Mouse (Mus musculus) cerebellum, adult 8-10 months (tissue): ENCODE measurements around the gene Rps6ka4.

ENCODE experiments used
- DNase-seq: peaks from one replicate; pipeline ENCODE4 v3.0.0; 2022

Rps6ka4 gene

DNA sequence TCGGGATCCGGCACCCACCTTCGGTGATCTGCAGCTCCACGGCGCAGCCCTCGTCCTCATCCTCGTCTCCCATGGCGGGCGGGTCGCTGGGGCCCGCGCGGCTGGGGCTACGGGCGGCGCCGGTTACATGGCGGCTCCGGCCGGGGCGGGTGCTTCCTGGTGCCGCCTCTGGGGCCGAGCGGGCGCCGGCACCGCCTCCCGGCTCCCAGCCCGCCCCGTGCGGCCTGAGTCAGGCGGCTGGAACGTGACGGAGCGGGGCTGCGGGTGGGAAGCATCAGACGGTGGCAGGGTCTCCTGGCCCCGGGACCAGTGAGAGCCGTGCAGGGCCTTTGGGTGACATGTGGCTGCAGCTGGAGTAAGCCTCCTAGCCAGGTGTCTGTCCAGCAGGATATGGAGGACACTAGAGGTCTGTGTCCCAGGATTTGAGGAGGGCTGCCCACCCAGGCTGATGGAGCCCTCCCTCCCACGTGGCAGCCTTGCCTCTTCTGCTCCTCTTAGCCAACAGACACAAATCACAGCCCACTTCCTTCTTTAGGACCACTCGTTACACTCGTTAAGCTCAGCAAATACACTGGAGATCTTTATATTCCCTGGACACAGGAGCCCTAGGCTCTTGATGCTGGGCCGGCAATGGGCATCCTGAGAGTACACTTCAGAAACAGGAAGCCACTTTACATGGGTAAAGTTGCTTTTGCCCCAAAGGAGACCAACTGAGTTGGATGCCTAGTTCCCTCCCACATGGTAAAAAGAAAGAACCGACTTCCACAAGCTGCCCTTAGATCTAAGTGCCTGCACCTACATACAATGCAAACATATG lies at the start of gene Rps6ka4:
Gene Rps6ka4 (minus strand): TSS at position 162 of the 817 bp plus-strand sequence.
- DNase-seq, result peak; percentile 64

DNA sequence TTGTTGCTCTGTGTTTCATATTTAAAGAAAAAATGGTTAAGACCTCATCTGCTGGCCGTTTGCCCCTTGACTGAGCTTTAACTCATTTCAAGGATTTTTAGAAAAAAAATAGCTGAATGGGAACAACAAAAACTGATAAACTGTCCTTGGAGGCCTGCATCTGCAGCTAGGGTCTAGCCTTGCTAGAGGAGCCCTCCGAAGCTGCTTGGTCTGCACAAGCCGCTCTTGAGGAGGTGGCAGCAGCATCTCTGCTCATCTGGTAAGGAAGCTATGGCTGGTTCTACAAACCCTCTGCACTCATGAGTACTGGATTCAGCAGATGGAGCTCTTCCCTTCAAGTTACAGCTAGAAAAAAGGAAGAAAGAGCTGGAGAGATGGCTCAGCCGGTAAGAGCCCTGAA lies 37.5 kb upstream of the Rps6ka4 start:
- no peak for DNase-seq

- DNase-seq, result no peak
These were observed 36.4 kb upstream of the Rps6ka4 start for GRCm38 (mm10) chr19:6876799-6877198.

GRCm38 (mm10) chr19:6875834-6876233 lies 35.4 kb upstream of the Rps6ka4 start:
- DNase-seq, result no peak

GRCm38 (mm10) chr19:6874257-6874656 lies 33.8 kb upstream of the Rps6ka4 start:
- no peak for DNase-seq

GRCm38 (mm10) chr19:6872701-6873100 lies 32.3 kb upstream of the Rps6ka4 start:
- no peak for DNase-seq

GRCm38 (mm10) chr19:6871574-6872271 lies 31.3 kb upstream of the Rps6ka4 start:
- DNase-seq, result no peak

GRCm38 (mm10) chr19:6869355-6869754 lies 28.9 kb upstream of the Rps6ka4 start:
- no peak for DNase-seq

- no peak for DNase-seq
These were observed 21.0 kb upstream of the Rps6ka4 start for GRCm38 (mm10) chr19:6861451-6861850.

DNA sequence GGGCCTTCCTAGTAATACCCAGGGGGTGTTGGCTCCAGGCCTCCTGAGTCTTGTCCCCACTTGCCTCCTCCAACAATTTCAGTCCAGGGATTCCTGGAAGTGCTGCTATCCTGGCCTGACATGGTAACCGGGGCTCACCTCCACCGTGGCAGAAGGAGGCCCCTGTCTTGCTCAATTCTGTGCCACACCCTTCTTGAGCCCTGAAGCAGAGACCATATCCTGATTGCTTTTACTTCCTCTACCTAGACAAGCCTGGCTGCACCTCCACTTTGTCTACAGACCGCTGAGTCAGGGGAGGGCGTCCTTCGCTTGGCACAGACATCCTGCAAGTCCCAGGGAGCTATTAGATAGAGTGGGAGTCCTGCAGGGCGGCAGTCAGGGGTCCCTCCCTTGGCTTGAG lies 20.3 kb upstream of the Rps6ka4 start:
- DNase-seq, result no peak

GRCm38 (mm10) chr19:6859971-6860370 lies 19.5 kb upstream of the Rps6ka4 start:
- no peak for DNase-seq

DNA sequence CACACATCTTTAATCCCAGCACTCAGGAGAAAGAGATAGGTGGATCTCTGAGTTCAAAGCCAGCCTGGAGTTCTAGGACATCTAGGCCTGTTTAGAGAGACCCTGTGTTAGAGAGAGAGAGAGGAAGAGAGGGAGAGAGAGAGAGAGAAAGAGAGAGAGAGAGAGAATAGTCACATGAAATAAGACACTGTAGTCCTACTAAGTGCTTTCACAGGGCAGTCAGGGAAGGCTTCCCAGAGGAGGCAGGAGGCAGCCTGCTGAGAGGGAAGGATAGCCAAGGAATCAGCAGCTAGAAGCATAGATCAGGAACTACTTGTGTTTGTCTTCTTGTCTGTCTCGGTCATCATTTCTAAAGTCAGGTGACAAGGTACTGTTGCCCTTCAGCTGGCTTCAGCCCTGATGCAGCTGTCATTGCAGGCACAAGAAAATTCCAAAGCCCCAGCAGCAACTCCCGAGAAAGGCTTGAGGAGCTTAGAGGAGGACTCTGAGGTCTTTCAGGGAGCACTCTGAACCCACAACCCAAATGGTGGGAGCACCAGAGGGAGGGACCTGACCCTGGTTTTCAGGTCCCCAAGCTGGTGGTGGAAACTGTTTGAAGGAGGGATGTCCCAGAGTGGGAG lies 18.7 kb upstream of the Rps6ka4 start:
- no peak for DNase-seq

DNA sequence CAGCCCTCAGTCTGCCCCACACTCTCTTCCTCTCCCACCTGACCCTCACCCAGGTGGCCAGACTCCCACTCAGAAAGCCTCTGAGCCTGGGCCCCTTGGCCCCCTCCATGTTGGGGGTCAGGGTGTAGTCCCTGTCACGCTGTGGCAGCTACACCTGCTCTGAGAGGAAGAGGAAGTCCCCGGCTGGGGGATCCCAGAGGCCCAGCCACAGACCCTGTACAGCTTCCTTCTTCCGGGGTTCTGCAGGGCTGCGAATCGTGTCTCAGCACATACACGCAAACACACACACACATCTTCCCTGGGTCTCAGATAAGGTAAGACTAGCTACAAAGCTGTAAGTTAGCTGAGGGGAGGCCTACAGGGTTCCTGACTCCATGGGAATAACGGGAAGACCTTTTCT lies 17.6 kb upstream of the Rps6ka4 start, which contains the start of gene Ccdc88b:
Gene Ccdc88b (minus strand): TSS at position 181 of the 400 bp plus-strand sequence.
- DNase-seq, result no peak

DNA sequence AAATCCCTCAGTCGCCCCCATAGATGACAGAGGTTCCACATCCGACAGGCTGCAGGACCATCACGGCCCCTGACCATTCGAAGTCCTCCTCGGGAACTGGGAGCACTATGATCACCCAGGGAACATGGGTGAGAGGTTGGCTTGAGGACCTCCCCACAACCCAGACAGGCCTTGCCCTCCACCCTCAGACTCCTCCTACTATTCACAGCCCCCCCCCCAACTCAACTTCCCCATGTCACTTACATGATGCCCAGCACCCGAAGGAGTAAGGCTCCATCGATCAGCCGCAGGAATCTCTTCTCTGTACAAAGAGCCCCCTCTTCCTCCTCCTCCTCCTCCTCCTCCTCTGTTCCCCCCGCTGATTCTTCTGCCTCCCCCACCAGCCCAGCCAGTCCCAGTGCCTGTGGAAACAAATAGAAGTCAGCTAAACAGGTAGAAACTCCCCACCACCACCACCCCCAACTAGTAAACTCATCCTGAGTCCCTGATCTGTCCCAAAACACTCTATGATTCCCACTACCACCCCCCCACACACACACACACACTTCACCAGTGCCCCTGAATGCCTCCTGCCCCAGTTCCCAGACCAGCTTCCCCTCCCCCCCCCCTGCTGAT lies 17.1 kb upstream of the Rps6ka4 start:
- no peak for DNase-seq

- no peak for DNase-seq
These were observed 16.5 kb upstream of the Rps6ka4 start for GRCm38 (mm10) chr19:6857003-6857360.

DNA sequence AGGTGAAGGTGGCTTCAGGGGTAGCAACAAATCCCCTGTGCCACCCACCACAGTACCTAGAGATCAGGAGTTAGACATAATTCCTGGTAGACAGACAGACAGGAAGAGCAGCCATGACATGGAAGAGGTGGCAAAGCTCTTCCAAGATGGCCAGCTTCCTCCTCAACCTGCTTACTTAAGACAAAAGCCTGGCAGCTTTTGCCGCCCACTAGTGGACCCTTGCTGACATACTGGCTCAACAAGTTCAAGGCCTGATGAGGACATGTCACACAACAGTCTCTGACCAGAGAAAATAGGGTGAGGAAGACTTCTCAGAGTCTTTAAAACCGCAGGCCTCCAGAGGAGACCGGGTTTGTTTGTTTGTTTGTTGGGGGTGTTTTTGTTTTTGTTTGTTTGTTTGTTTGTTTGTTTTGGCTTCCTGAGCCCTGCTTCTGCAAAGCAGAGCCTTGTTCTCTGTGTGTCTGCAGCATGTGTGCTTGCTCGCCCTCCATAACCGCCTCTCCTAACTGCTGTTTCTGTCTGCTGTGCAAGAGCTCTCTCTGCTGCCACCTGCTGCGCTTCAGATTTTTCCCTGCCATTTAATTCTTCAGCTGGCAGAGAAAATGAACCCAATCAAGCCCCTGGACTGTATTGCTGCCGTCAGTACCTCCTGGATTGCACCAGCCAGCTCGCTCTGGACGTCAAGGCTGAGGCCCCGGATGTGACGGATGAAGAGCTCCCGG lies 16.0 kb upstream of the Rps6ka4 start:
- DNase-seq, result no peak

GRCm38 (mm10) chr19:6855225-6856031 lies 15.0 kb upstream of the Rps6ka4 start:
- DNase-seq, result peak; percentile 51

DNA sequence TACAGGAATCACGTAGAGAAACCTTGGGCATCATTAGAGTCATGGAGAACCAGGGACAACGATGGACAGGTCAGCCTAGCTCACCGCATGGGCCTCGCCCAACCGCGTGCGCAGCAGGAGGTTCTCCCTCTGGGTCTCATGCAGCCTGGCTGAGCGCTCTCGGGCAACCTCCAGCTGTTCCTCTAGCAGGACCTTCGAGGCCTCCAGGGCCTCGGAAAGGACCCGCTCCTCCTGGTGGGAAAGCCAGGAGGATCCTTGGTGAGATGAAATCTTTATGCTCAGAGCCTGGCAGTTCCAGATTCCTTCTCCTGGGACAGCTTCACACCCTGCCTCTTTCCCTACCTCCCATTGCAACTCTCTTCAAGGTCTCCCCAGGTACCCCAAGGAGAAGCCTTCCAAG lies 14.2 kb upstream of the Rps6ka4 start:
- no peak for DNase-seq

- DNase-seq, result no peak
These were observed 13.5 kb upstream of the Rps6ka4 start for GRCm38 (mm10) chr19:6853903-6854302.

GRCm38 (mm10) chr19:6852393-6853305 lies 12.2 kb upstream of the Rps6ka4 start:
- DNase-seq, result no peak

DNA sequence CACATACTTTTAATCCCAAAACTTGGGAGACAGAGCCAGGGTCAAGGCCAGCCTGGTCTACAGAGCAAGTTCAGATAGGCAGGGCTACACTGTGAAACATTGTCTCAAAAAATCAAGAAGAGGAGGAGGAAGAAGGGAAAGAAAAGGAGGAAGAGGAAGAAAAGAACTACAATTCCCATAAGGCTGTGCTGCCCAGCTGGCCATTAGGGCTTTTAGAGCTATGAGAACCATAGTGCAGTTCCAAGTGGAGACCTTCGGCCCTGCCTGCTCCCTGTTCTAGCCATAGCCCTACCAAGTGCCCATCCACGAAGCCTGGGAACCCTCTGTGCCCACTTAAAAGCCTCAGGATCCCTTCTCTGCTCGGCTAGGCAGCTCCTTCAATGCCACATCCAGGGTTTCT lies 11.1 kb upstream of the Rps6ka4 start:
- no peak for DNase-seq
